Comparison of ENCODE assay signal across 16 mouse cellular contexts in genomic region chr17:79347291-79347690, GRCm38 (mm10). TPM values are rescaled to one million over a fixed set of nuclear protein-coding genes. Genes with fewer than 3 reads are reported as not detected.
DNase-seq lines count a peak whose midpoint lies in the region; ATAC-seq and TF ChIP-seq lines count a peak whose summit lies in the region.
"Had no signal": no experiment of that assay in that cellular context is flagged by ENCODE, and none has a peak within 500 bp of the region (broad histone marks: within the 10 kb centered on the region; RNA-seq: fewer than 3 reads in every experiment).

No protein-coding gene starts in this region.

- DNase-seq in lung, postnatal 25 days (ENCODE audit: low spot score) = peak; percentile 48
- no peak for DNase-seq in lung, adult 2 months
- DNase-seq in neural tube, embryonic 10.5 days (ENCODE audit: extremely low spot score, low spot score) = no peak
- DNase-seq in spleen, postnatal 14 days (ENCODE audit: low spot score in 2 of 2) = no peak
- DNase-seq in cerebellum, postnatal 36 days = no peak
- DNase-seq: adrenal gland, postnatal 36 days; cerebellum, postnatal 25 days; kidney, postnatal 10 days; retina, postnatal 1 day; thymus, postnatal 14 days had no signal

- 68% methylated on average over 4 of the region's 4 CpGs for WGBS in lung, adult 2 months
- WGBS in macrophage (ENCODE audit: missing documents) = 6% methylated on average over 4 of the region's 4 CpGs

- H3K27ac ChIP-seq in macrophage = peak overlapping the region; percentile 96
- H3K27ac ChIP-seq: forebrain, embryonic 10.5 days; hindbrain, embryonic 10.5 days; neural tube, embryonic 15.5 days had no signal

- TF ChIP-seq POLR2A in lung, adult 2 months (IDR thresholded peaks at IDR 0.05; ENCODE audit: borderline replicate concordance, extremely low read depth, low read depth, low read length) = no peak

- H3K4me1 ChIP-seq in lung, adult 2 months (ENCODE audit: control insufficient read depth, insufficient read depth, low read length) = peaks cover 23% of the 10 kb centered on the region

- H3K4me3 ChIP-seq in lung, adult 2 months (replicated peaks; ENCODE audit: extremely low read depth, low read depth, low read length) = no peak overlapping the region
- no peak overlapping the region for H3K4me3 ChIP-seq in macrophage (ENCODE audit: inconsistent target)
- H3K4me3 ChIP-seq: forebrain, embryonic 10.5 days; hindbrain, embryonic 10.5 days; left cerebral cortex, adult 2 months; neural tube, embryonic 15.5 days had no signal

- H3K36me3 ChIP-seq in macrophage (ENCODE audit: inconsistent target) = peaks cover 10% of the 10 kb centered on the region; the same call in 1 of the 2 replicates
- H3K36me3 ChIP-seq: forebrain, embryonic 10.5 days; hindbrain, embryonic 10.5 days had no signal

- H3K79me2 ChIP-seq in macrophage (ENCODE audit: inconsistent target) = peaks cover 87% of the 10 kb centered on the region

- TF ChIP-seq CTCF in lung, adult 2 months (IDR thresholded peaks at IDR 0.05; ENCODE audit: insufficient read depth, low read length) = no peak

- ATAC-seq in granulocyte monocyte progenitor cell, adult 5-6 weeks (replicated peaks; ENCODE audit: poor library complexity, severe bottlenecking) = peak; percentile 73

RNA-seq across cellular contexts. Expression of gene Cdc42ep3, which starts 7.6 kb away (rescaled TPM):
- polyA plus RNA-seq in lung, adult 2 months (2012; rRNA removed) = 21.9 and 23.3 TPM in 2 replicates
- 38.1 and 45.1 TPM in 2 replicates for total RNA-seq in granulocyte monocyte progenitor cell, adult 5-6 weeks (2014; fragmentation: Nextera tagmentation)
- total RNA-seq in granulocyte monocyte progenitor cell, adult 5-6 weeks (2017) = 80.7 and 88.2 TPM in 2 replicates
- 10 to 100 TPM in 8 of 26 experiments, 1 to 10 TPM in 18; 2.1 to 33.6 (median 6.9) TPM for total RNA-seq in macrophage (2018; cell fraction: chromatin; rRNA removed)
- 10 to 100 TPM in 19 of 26 experiments, 1 to 10 TPM in 7; 5.6 to 23.6 (median 13.1) TPM for total RNA-seq in macrophage (2018; cell fraction: cytosol; rRNA removed)
- 10 to 100 TPM in 18 of 26 experiments, 1 to 10 TPM in 8; 6.2 to 46.4 (median 13.2) TPM for total RNA-seq in macrophage (2018; cell fraction: nucleus; rRNA removed)
- 16.1 to 20.5 TPM (median 19.7 TPM) in 3 replicates for polyA plus RNA-seq in macrophage (2018)
